Mouse (Mus musculus) stomach, embryonic 15.5 days (tissue): ENCODE data around the gene Stradb. TPM values are rescaled to one million over a fixed set of nuclear protein-coding genes. Genes with fewer than 3 reads are reported as not detected.

Source experiments
- polyA plus RNA-seq: library from polyadenylated mRNA; unstranded; fragments of >200 nt; fragmentation: Nextera tagmentation; extraction: Ambion mirVana; gene quantifications from 2 replicates; pipeline ENCODE4 v1.2.1, GENCODE M21; 2015

Gene Stradb
- polyA plus RNA-seq, 1 experiment from 2014 or later, result 24.6 TPM

Other genes starting within 250 kb of the Stradb start
- 41.8 and 45.1 TPM in 2 replicates for gene Casp8, start 178.1 kb upstream of the Stradb start, polyA plus RNA-seq
- 14.0 and 15.1 TPM in 2 replicates for gene Trak2, start 92 bp upstream of the Stradb start, polyA plus RNA-seq
- gene C2cd6, start 121.4 kb downstream of the Stradb start, polyA plus RNA-seq, result not detected in 2 replicates
- gene Tmem237, start 146.9 kb downstream of the Stradb start, polyA plus RNA-seq, result 32.3 and 33.9 TPM in 2 replicates
- gene Mpp4, start 189.9 kb downstream of the Stradb start, polyA plus RNA-seq, result 0.19 and 0.50 TPM in 2 replicates